Mouse (Mus musculus) liver, embryonic 13.5 days (tissue): ENCODE measurements around the gene A930017K11Rik. TPM values are rescaled to one million over a fixed set of nuclear protein-coding genes. Genes with fewer than 3 reads are reported as not detected.

Source experiments
- ATAC-seq: fragments of 200-750 bp; cut with Nextera tagmentation; 2 replicates; pipeline ENCODE4 v1.8.0; 2017; ENCODE audit warnings: low read depth, mild to moderate bottlenecking, moderate number of reproducible peaks, moderate library complexity
- DNase-seq: peaks from one replicate; pipeline ENCODE4 v3.0.0; 2022
- H3K27ac ChIP-seq: fragments of 300-500 bp; sonication (generic); 2 replicates; pipeline ENCODE4 v1.5.1; 2015; ENCODE audit warnings: moderate library complexity, mild to moderate bottlenecking, inconsistent platforms
- H3K27me3 ChIP-seq: fragments of 300-500 bp; sonication (generic); 2 replicates; pipeline ENCODE4 v1.6.1; 2015; ENCODE audit warnings: mild to moderate bottlenecking, inconsistent platforms
- H3K36me3 ChIP-seq: fragments of 300-500 bp; sonication (generic); 2 replicates; pipeline ENCODE4 v1.6.1; 2015; ENCODE audit warnings: mild to moderate bottlenecking, inconsistent platforms
- H3K4me1 ChIP-seq: fragments of 300-500 bp; sonication (generic); replicated peaks from 2 replicates; pipeline ENCODE4 v1.6.1; 2015; ENCODE audit warnings: inconsistent platforms
- H3K4me2 ChIP-seq: fragments of 300-500 bp; sonication (generic); 2 replicates; pipeline ENCODE4 v1.6.1; 2015; ENCODE audit warnings: inconsistent platforms, mild to moderate bottlenecking, moderate library complexity
- H3K4me3 ChIP-seq: fragments of 300-500 bp; sonication (generic); replicated peaks from 2 replicates; pipeline ENCODE4 v1.5.1; 2015; ENCODE audit warnings: mild to moderate bottlenecking, inconsistent platforms
- H3K9ac ChIP-seq: fragments of 300-500 bp; sonication (generic); 2 replicates; pipeline ENCODE4 v1.6.1; 2015; ENCODE audit warnings: mild to moderate bottlenecking, inconsistent platforms
- H3K9me3 ChIP-seq: fragments of 300-500 bp; sonication (generic); replicated peaks from 2 replicates; pipeline ENCODE4 v1.6.1; 2016; ENCODE audit warnings: inconsistent platforms
- WGBS: fragments of 180-500 bp; shearing (Covaris S2); methylation state at CpG from one replicate; pipeline ENCODE4 v1.1.7; 2015; ENCODE audit not compliant: insufficient replicate concordance; 5-methylcytosine and 5-hydroxymethylcytosine counted together
- polyA plus RNA-seq: library from polyadenylated mRNA; unstranded; fragments of >200 nt; fragmentation: Nextera tagmentation; extraction: Ambion mirVana; gene quantifications from 2 replicates; pipeline ENCODE4 v1.2.1, GENCODE M21; 2015

Gene A930017K11Rik
- polyA plus RNA-seq, 1 experiment from 2014 or later: 0.24 TPM

GRCm38 (mm10) chr17:25979829-25980738, 27.7 kb upstream of the A930017K11Rik start:
- ATAC-seq (no peak), DNase-seq (no peak)
- Histone ChIP-seq H3K9ac (0 out of 2 replicates have a peak overlapping the region, but pooled peaks have one; percentile 0), H3K4me3 (no peak overlapping the region), H3K9me3 (no peaks in the 10 kb centered on the region), H3K27me3 (no peaks in the 10 kb centered on the region), H3K4me1 (peaks cover 75% of the 10 kb centered on the region), H3K4me2 (no peak overlapping the region), H3K36me3 (peaks cover 8% of the 10 kb centered on the region; the same call in 1 of the 2 replicates), H3K27ac (peak overlapping the region; percentile 36)
- WGBS: 85% methylated on average over 5 of the region's 5 CpGs

DNA sequence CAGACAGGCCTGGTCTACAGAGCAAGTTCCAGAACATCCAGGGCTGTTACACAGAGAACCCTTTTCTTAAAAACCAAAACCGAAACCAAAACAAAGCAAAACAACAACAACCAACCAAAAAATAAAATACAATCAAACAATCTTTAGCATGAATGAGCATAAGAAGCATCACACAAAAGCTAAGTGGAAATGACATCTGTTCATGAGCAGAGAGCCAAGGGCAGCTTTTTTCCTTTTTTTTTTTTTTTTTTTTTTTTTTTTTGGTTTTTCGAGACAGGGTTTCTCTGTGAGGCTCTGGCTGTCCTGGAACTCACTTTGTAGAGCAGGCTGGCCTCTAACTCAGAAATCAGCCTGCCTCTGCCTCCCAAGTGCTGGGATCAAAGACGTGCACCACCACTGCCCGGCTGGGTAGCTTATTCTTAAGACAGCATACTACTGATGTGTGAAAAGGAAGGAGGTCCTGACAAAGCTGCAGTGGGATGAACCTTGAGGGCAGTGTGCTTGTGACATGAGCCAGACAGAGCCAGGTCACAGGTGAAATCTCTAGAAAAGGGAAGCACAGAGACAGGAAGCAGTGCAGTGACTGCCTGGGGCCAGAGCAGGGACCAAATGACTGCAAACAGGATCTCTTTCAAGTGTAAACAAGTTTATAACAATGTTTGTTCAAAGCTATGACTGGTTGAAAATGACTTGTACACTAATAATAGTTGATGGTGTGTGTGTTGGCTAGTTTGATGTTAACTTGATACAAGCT, 18.8 kb upstream of the A930017K11Rik start:
- H3K27me3 ChIP-seq: no peaks in the 10 kb centered on the region
- H3K4me1 ChIP-seq: peaks cover 54% of the 10 kb centered on the region
- H3K4me2 ChIP-seq: no peak overlapping the region
- ATAC-seq (no peak), DNase-seq (no peak)
- peak overlapping the region; percentile 13; the same call in 1 of the 2 replicates for H3K9ac ChIP-seq
- H3K36me3 ChIP-seq: peaks cover 12% of the 10 kb centered on the region; the same call in 1 of the 2 replicates
- no peaks in the 10 kb centered on the region for H3K9me3 ChIP-seq
- peak overlapping the region; percentile 59 for H3K27ac ChIP-seq
- H3K4me3 ChIP-seq: no peak overlapping the region
- 66% methylated on average over 4 of the region's 4 CpGs for WGBS

DNA sequence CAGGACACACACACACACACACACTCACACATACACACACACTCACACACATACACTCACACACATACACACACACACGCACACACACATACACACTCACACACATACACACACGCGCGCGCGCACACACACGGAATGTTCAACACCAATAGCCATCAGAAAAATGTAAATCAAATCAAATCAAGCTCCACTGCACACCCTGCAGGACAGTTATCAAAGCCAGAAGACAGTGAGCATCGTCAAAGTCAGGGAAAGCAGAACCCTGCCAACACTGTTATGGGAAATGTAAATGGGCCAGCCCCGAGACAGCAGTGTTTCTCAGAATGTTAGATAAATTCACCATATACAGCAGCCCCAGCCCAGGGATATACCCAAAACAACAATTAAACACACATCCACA, 18.1 kb upstream of the A930017K11Rik start:
- Histone ChIP-seq H3K4me2 (no peak overlapping the region), H3K27me3 (no peaks in the 10 kb centered on the region), H3K4me1 (peaks cover 54% of the 10 kb centered on the region), H3K36me3 (peaks cover 12% of the 10 kb centered on the region; the same call in 1 of the 2 replicates), H3K4me3 (no peak overlapping the region), H3K27ac (peak overlapping the region; percentile 59; the same call in 1 of the 2 replicates), H3K9ac (no peak overlapping the region), H3K9me3 (no peaks in the 10 kb centered on the region)
- no peak for ATAC-seq
- DNase-seq: no peak
- WGBS: 86% methylated on average over 9 of the region's 9 CpGs

GRCm38 (mm10) chr17:25968176-25968575, 15.8 kb upstream of the A930017K11Rik start:
- H3K27me3 ChIP-seq: no peaks in the 10 kb centered on the region
- H3K9ac ChIP-seq: peak overlapping the region; percentile 50
- peak overlapping the region; percentile 6; the same call in 1 of the 2 replicates for H3K4me2 ChIP-seq
- H3K36me3 ChIP-seq: peaks cover 33% of the 10 kb centered on the region
- peaks cover 73% of the 10 kb centered on the region for H3K4me1 ChIP-seq
- no peaks in the 10 kb centered on the region for H3K9me3 ChIP-seq
- ATAC-seq: peak; percentile 74
- H3K27ac ChIP-seq: peak overlapping the region; percentile 74
- WGBS: 30% methylated on average over 1 of the region's 1 CpGs
- DNase-seq: no peak
- no peak overlapping the region for H3K4me3 ChIP-seq

DNA sequence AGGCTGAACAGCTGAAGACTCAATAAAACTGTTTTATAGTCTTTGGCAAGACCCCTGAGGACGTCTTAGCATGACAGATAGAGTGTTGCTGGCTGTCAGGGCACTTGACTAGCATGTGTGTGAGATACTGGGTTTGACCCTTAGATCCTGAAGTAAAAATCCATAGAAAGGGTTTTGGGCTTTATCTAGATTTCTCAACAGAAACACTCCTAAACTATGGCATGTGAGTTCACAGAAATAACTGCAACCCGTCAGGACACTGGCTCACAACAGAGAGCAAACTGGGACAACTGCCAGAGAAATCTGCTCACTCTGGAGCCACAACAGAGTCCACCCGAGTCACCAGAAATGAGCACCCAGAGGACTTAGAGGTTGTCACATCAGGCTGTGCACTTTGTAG, 15.3 kb upstream of the A930017K11Rik start:
- no peak overlapping the region for H3K4me3 ChIP-seq
- DNase-seq (no peak), ATAC-seq (no peak)
- peaks cover 74% of the 10 kb centered on the region for H3K4me1 ChIP-seq
- H3K4me2 ChIP-seq: no peak overlapping the region
- peak overlapping the region; percentile 74 for H3K27ac ChIP-seq
- H3K36me3 ChIP-seq: peaks cover 35% of the 10 kb centered on the region
- peak overlapping the region; percentile 50; the same call in 1 of the 2 replicates for H3K9ac ChIP-seq
- WGBS: 58% methylated on average over 3 of the region's 3 CpGs
- H3K9me3 ChIP-seq: no peaks in the 10 kb centered on the region
- H3K27me3 ChIP-seq: no peaks in the 10 kb centered on the region

DNA sequence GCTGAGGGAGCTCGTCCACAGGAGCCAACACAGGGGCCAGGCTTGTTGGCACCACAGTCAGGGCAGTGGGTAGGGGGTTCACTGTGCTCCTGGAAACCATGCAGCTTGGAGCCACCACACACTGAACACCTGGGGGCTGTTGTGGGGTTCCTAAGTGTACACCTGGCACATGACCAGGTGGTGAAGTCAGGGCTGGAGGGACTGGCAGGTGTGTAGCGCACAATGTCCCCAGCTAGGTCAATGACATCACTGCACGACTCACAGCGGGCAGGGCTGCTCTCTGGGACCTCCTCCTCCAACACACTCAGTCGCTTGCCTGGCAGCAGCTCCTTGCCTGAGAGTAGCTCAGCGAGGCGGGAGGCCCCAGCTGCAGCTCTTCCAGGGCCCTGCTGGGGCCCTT, 11.9 kb upstream of the A930017K11Rik start:
- no peak for DNase-seq
- 81% methylated on average over 7 of the region's 7 CpGs for WGBS
- no peaks in the 10 kb centered on the region for H3K27me3 ChIP-seq
- ATAC-seq: no peak
- H3K9ac ChIP-seq: peak overlapping the region; percentile 82
- H3K4me2 ChIP-seq: no peak overlapping the region
- peak overlapping the region; percentile 98 for H3K27ac ChIP-seq
- peaks cover 45% of the 10 kb centered on the region for H3K36me3 ChIP-seq
- peaks cover 86% of the 10 kb centered on the region for H3K4me1 ChIP-seq
- no peaks in the 10 kb centered on the region for H3K9me3 ChIP-seq
- no peak overlapping the region for H3K4me3 ChIP-seq

DNA sequence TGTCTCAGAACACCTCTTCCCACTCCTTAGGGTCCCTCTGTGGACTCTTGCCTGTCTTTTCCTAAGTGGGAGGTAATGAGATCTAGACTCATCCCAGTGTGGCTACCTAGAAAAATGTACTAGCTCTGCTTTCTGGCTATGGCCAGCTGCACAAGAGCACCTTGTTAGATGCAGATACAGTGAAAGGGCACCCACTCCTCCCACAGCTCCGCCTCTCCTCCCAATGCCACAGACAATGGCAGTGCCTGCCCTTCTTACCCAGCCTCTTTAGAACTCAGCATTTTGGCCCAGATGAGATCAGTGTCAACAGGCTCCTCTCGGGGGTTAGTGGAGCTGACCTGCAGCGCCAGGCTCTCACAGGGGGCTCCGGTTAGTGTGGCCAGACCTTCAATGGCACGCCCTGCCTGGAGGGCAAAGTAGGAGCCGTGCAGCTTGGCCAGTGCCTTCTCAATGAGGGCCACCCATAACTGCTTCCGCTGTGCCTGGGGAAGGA, 10.1 kb upstream of the A930017K11Rik start:
- peak overlapping the region; percentile 82 for H3K9ac ChIP-seq
- peak overlapping the region; percentile 98 for H3K27ac ChIP-seq
- WGBS: 85% methylated on average over 7 of the region's 7 CpGs
- ATAC-seq (no peak), DNase-seq (no peak)
- H3K27me3 ChIP-seq: no peaks in the 10 kb centered on the region
- H3K4me3 ChIP-seq: peak overlapping the region; percentile 53
- peak overlapping the region; percentile 73 for H3K4me2 ChIP-seq
- peaks cover 69% of the 10 kb centered on the region for H3K4me1 ChIP-seq
- peaks cover 63% of the 10 kb centered on the region for H3K36me3 ChIP-seq
- H3K9me3 ChIP-seq: no peaks in the 10 kb centered on the region

DNA sequence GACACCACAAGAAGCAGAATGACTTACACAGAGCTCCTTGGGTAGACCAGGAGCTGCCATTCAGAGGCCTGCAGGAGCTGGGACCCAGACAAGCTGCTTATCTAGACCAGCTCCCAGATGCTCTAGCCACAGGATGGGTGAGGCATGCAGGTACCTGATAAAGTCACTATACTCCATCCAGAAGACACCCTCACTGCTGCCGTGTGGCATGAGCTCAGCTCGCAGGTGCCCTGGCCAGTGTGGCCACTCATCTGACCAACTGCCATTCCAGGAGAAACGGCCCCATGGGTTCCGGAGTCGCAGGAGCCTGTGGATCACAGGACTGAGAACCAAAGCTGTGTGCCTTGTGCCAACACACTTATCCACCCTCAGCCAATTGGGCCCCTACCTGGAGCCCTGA, 9.2 kb upstream of the A930017K11Rik start:
- Histone ChIP-seq H3K9me3 (no peaks in the 10 kb centered on the region), H3K4me2 (peak overlapping the region; percentile 73), H3K36me3 (peaks cover 71% of the 10 kb centered on the region), H3K27me3 (no peaks in the 10 kb centered on the region), H3K9ac (peak overlapping the region; percentile 82), H3K27ac (peak overlapping the region; percentile 98), H3K4me3 (peak overlapping the region; percentile 53), H3K4me1 (peaks cover 64% of the 10 kb centered on the region)
- ATAC-seq: peak; percentile 98
- peak; percentile 85 for DNase-seq
- 44% methylated on average over 5 of the region's 5 CpGs for WGBS

- H3K36me3 ChIP-seq: peaks cover 66% of the 10 kb centered on the region
- peaks cover 67% of the 10 kb centered on the region for H3K4me1 ChIP-seq
- H3K4me2 ChIP-seq: no peak overlapping the region; the same call in 1 of the 2 replicates
- H3K27me3 ChIP-seq: no peaks in the 10 kb centered on the region
- no peaks in the 10 kb centered on the region for H3K9me3 ChIP-seq
- peak overlapping the region; percentile 82; the same call in 1 of the 2 replicates for H3K9ac ChIP-seq
- no peak overlapping the region for H3K4me3 ChIP-seq
- DNase-seq: no peak
- peak overlapping the region; percentile 98 for H3K27ac ChIP-seq
- whole genome bisulfite sequencing: 89% methylated on average over 21 of the region's 23 CpGs
- no peak for ATAC-seq
These were observed 7.5 kb upstream of the A930017K11Rik start for GRCm38 (mm10) chr17:25959630-25960467.

DNA sequence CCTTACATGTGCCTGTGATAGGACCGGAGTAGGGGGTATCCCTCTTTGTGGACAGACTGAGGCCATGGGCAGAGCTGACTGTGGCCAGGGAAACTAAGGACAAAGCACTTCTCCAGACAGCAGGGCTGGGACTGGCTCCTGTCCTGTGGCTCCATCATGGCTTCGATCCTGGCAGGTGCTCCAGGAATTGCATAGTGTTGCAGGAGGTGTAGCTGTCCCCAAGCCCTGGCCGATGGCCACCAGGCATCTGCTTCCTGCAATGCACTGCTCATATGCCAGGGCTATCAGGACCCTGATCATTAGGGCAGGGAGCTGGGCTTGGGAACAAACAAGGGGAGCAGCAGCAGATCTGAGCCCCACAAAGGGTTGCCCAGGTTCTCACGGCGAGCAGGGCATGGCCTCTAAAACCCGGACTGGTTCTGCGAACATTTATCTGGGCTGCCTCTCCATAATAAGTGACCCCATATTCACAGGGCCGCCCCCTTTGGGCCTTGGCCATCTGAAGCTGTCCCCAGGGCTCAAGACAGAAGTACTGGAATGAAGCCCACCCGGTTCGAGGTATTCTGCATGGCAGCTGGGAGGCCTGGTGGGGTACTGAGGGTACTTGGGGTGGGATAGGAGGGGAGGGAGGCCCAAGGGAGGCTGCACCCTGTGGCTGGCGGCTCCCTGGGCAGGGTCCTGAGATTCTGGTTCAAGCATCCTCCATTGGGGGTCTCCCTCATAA, 6.6 kb upstream of the A930017K11Rik start:
- no peak for ATAC-seq

More for the DNA sequence above, 6.6 kb upstream of the A930017K11Rik start:
- H3K4me2 ChIP-seq: no peak overlapping the region
- no peaks in the 10 kb centered on the region for H3K9me3 ChIP-seq
- H3K27me3 ChIP-seq: peaks cover 3% of the 10 kb centered on the region
- H3K4me1 ChIP-seq: peaks cover 58% of the 10 kb centered on the region
- H3K36me3 ChIP-seq: peaks cover 57% of the 10 kb centered on the region
- H3K4me3 ChIP-seq: no peak overlapping the region
- peak overlapping the region; percentile 98 for H3K27ac ChIP-seq
- no peak for DNase-seq
- 91% methylated on average over 11 of the region's 11 CpGs for WGBS
- no peak overlapping the region for H3K9ac ChIP-seq
